Mouse (Mus musculus) heart, adult 18-20 months (tissue): Measurements from ENCODE around the gene Ctnnbl1. TPM values are rescaled to one million over a fixed set of nuclear protein-coding genes. Genes with fewer than 3 reads are reported as not detected.

Experiments used
- DNase-seq, 2 experiments: peaks; one replicate each; pipeline ENCODE4 v3.0.0; 2021 to 2022; ENCODE audit warnings: mixed read lengths in 1 of 2
- total RNA-seq, 2 experiments: library from RNA; stranded (reverse); gene quantifications; 2 replicates each; pipeline ENCODE4 v1.2.3; 2021

Ctnnbl1 gene
- total RNA-seq, 2 experiments from 2014 or later, result 11.6 TPM

DNA sequence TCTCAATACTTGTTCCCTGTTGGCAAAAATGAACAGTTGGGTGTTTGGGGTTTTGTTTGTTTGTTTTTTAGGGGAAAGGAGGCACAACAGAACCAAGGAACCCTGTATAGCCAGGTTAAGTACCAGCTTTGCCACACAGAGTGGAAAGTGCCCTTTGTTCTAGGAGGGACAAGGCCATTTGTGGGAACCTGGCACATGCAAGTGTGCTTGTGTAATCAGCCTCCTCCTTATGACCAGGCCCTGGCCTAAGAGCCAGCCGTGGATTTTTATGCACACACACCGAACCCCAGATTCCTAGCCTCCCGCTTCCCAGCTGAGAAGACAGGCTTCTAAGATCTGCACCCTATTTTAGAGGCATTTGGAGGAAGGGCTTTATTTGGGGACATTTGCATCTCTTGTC is 140.2 kb downstream of the Ctnnbl1 start:
- no peak for DNase-seq

DNA sequence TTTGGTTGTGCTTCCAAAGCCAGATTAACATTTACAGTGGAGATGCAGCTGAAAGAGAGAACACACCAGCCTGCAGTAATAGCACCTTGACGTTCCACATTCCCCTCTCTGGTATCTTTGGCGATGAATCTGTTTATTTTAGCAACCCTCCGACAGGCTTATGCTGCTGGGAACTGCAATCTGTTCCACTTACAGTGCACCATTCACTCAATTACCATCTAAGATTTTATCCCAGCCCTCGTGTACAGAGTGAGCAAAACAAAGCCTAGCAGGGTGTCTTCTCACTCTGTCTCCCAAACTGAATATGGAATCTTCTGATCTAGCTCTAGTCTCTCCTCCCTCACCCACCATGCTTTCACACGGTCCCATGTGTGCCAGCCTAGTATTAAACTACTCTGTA is 140.8 kb downstream of the Ctnnbl1 start:
- no peak for DNase-seq

DNA sequence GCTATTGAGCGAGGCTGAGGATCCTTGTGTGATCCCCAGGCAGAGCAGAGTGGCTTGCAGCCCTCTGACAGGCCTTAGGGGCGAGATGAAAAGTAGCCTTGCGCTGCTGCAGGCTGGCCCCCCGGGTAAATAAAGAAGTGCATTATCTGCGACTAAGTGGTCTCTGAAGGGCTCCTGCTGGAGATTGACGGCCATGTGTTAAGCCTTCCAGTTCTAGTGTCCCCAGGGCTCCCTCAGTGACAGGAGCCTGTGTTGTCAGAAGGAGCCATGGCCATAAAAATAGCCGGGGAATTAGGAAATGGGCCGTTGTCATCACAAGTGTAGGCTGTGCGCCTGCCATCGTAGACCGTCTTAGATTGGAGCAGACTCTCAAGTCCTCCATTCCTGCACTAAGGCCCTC is 144.7 kb downstream of the Ctnnbl1 start:
- no peak for DNase-seq

- DNase-seq, result no peak
Measured at GRCm38 (mm10) chr2:157887275-157888025, 150.2 kb downstream of the Ctnnbl1 start.

DNA sequence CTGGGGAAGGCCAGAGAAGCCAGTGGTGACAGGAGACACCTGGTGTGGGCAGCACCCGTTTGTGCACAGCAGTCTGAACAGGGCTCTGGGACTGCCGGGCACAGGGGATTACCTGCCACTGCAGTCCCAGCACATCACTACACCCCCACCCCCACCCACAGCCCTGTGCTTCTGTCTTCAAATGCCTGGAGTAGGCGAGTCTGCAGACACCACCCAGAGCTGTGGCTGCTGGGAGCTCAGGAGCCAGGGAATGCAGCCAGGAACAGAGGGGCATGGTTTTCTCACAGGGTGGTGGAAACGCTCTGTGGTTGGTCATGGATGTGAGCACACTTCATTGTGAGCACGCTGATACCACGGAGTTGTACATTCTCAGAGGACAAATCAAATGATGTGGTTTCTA is 154.0 kb downstream of the Ctnnbl1 start:
- no peak for DNase-seq

DNA sequence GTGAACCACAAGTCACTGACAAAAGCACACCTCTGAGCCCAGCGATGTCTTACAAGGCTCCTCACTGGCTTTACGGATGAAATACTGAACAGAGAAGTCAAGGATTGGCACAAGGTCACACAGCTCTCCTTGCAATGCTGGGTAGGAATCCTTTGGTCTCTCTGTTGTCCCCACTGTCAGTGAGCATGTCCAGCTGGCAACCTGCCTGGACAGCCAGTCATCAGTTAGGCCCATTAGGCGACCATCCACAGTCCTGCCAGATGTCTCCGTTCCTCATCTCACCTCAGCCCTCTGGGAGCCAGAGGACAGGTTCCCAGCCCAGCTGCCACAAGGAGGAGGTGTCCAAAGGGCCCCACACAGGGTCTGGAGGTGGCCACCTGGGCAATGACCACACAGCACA is 159.9 kb downstream of the Ctnnbl1 start:
- no peak for DNase-seq

- peak; percentile 71 to 88 for DNase-seq
Measured at GRCm38 (mm10) chr2:157913204-157913636, 176.0 kb downstream of the Ctnnbl1 start.

GRCm38 (mm10) chr2:157913705-157914104 is 176.5 kb downstream of the Ctnnbl1 start:
- DNase-seq, result no peak

DNA sequence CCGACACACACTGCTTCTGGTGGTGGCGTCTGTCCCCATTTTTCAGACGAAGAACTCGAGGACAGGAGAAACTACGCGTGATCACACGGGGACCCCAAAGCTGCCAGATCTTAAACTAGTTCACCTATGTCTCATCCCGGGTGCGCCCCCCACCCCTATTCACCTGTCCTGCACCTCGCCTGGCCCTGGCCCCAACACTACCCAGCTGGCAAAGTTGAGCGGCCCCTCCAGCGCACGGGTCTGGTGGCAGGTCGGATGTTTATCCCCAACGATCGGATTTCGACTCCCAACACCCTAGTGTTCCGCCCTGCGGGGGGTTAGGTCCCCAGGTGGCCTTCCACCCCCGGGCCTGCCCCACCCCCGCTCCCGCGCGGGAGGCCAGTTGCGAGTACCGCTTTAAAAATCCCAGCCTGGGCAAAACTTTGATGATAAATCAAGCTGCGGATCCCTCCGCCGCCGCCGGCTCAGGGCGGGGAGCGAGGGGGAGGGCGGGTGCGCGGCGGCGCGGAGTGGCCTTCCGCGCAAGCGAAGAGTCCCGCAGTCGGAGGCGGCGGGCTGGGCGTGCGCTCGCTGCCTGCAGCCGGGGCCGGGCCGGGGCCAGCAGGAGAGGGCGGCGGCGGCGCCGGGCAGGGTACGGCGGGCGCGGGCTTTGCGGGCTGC is 177.0 kb downstream of the Ctnnbl1 start, which contains the start of gene Vstm2l:
TSS of gene Vstm2l (plus strand) at position 549 of the 660 bp plus-strand sequence.
- DNase-seq, result no peak

DNA sequence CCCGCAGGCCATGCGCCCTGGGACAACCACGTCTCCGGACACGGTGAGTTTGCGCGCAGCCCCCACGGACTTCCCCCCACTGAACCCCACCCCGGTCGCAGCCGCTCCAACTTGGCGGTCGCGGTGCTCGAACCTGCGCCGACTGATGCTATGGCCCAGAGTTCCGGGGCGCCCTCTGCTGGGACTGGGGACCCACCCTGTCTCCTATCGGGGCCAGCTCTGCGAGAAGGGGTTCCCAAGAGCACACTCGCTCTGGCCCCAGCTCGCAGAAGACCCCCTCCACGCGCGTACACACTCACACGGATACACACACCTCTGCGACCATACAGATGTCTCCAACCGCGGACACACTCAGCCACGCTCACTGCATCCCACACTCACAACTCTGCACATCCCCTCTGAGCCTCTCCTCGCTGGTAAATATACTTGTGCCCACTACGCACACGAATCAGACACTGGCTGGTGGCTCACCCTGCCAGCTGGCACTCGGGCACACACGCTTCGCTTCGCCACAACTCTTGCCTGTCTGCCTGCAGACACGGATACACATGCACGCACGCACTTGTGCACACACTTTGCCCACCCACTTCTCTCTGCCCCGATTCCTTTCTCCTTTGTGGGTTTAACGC is 177.8 kb downstream of the Ctnnbl1 start:
- no peak for DNase-seq

DNA sequence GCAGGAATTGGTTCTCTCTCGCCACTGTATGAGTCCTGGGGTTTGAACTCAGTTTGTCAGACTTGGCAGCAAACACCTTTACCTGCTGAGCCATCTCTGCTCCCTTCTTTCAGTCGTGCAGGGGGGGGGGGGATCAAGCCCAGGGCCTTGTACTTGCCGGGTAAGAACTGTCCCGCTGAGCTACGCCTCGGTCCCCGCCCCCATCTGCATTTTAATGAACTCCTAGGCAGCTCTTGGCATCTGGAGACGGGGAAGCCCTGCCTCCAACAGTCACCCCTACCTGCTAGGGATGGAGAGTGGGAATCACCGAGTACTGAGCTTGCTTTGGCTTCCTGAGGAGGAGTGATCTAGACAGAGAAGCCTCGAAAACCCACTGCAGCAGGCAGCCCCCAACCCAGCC is 181.3 kb downstream of the Ctnnbl1 start:
- DNase-seq, result no peak

DNA sequence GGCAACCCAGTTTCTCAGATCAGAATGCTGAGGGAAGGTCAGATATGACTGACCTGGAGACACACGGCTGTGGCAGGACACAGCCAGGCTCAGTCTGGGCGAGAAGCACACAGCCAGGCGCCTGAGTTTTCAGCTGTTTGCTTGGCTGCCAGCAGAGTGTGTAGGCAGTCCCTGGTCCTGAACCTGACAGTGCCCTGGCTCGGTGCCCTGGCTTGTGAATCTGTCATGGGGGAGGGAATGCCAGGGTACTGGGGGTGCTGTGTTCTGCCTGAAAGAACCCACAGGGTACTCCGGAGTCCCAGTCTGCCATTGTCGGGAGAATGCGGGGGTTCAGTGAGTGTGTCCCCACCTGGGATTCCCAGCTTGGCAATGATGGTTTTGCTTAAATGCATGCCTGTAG is 184.3 kb downstream of the Ctnnbl1 start:
- DNase-seq, result no peak

DNA sequence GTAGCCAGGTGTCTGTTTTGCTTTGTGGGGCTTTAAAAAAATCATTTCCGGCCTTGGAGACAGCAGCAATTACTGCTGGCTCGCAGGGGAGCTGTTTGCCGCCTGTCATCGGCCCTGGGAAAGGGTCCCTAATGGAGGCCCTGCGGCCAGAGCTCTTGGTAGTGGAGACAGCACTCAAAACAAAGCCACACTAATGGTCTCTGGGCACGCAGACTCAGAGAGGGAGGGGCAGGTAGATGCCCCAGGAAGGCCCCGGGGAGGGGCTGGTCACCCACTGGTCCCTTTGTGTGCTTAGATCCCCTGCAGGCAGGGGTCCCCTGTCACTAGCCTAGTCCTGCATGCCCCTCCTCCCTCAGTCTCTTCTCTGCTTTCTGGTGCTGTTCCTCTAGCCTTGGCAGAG is 186.2 kb downstream of the Ctnnbl1 start:
- no peak for DNase-seq

DNA sequence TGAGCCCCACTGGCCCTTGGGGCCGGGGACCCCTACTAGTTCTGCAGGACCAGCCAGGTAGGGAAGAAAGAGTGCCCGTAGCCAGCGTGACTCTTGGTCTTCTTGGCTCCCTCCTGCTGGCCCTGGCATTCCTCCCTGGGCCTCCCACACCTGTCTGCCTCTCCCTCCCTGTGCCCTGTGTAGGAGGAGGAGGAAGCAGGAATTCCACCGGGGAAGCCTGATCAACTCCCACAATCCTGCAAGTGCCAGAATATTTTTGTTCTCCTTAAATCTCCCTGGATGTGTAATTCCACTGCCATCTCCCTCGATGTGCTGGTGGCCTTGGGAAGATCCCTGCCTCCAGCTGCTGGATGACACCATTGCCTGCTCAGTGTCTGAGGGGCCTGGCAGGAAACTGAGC is 187.3 kb downstream of the Ctnnbl1 start:
- no peak for DNase-seq

DNA sequence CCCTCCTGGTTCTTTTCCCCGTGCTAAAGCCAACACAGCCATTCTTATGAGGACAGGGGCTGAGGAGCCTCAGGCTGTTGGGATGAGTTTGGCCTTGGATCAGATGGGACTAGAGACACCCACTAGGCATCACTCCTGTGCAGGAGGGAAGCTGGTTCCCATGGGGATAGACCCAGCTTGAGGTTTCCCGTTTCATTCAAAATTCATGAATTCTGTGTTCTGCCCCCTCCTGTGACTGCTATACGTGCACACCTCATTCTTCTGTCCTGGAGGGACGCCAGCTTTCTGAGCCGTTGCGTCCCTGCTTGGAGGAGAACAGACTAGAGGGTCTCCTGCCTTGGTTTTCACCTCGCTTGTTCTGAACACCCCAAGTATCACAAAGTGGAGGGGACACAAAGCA is 189.3 kb downstream of the Ctnnbl1 start:
- DNase-seq, result no peak

DNA sequence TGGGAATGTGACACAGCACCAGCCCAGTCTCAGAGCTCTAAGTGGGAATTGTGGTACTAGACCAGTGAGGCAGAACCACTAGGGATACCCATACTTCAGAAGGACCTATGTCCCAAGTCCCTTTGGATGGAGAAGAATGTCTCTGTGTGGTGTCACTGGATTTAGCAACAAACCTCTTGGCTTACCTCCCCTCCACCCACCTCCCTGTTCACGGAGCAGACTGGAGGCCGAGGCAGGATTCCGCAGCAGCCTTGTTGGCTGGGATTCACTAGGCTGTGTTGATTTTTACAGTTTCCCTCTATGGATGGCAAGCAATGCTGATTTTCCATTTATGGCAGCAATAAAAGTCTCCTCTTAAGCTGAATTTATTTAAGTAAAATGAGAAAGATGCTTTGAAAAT is 189.7 kb downstream of the Ctnnbl1 start:
- DNase-seq, result no peak

DNA sequence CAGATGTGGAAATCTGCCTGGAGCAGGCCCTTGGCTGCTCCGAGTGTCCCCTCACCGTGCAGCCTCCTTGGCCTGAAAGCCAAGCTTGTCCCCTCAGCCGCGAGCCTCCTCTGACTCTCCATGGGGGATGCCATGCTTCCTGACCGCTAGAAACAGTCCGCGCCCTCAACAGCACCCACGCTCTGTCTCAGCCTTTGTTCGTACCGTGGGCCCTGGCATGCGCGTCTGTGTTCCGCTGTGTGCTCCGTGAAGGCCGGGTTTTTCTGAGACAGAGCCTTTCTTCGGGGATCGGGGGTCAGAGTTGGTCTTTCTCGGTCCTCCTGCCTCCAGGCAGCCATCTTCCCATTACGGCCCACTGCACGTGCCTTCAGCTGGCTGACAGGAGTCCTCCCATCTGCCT is 190.2 kb downstream of the Ctnnbl1 start:
- no peak for DNase-seq

DNA sequence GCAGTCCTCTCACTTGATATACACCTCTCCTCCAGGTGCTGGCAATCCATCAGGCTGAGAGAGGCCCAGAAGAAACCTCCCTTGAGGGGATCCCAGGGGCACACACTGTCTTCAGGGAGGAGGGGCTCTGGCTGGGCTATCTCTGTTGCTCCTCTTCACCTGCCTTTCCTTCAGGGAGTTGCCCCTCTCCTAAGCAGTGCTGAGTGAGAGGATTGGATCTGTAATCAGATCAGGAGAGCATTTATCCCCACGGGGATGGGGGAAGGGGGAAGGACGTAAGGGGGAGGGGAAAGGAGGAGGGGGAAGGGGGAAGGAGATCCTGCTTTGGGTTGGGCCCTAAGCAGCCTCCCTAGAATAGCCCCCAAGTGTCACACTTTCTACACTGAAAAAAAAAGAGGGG is 190.6 kb downstream of the Ctnnbl1 start:
- no peak for DNase-seq

- DNase-seq, result no peak
Measured at GRCm38 (mm10) chr2:157932655-157933054, 195.5 kb downstream of the Ctnnbl1 start.

GRCm38 (mm10) chr2:157935444-157936171 is 198.4 kb downstream of the Ctnnbl1 start:
- no peak for DNase-seq

DNA sequence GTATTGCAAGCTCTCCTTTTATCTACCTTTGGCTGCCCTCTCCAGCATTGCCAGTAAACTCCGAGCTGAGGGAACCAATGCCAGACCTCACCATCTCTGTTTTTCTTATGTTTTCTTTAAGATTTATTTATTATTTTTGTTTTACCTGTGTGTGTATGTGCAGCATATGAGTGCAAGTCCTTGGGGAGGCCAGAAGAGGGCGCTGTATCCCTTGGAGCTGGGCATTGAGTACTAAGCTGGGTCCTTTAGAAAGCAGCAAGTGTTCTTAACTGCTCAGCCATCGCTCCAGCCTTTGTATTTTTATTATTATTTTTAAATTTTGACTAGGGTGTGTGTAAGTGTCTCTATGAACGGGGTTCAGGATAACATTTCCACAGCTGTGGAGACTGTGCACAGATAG is 199.5 kb downstream of the Ctnnbl1 start:
- DNase-seq, result no peak

DNA sequence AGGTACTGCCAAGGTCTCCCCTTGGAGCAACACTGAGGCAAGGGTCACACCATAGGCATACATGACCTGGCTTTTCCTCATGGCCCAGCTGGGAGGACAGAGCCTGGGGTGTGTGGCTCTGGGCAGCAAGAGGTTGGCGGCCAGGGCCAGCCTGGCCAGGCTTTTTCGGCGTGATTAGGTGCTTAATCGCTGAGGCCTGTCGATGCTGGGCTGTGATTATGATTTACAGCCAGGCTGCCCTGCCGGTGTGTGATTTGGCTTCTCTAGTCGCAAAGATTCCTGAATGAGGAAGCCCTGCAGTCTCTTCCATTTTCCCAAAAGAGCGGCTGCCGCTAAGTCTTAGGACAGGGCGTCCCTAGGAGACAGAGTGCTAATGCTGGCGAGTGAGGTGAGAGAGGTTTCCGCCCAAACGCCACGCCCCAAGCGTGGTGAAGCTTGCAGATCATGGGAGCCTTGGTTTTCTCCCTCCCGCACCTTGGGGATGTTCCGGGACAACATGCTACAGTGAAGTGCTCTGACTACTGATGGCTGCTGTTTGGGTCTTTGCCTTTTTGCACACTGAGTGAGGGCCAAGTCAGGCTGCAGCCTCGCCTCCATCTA is 203.5 kb downstream of the Ctnnbl1 start:
- DNase-seq, result peak in 1 of 2 experiments; percentile 6
